In genomic region chr6:72438226-72438625, GRCm38 (mm10) we compare ENCODE assay signal across 8 mouse cellular contexts. TPM values are rescaled to one million over a fixed set of nuclear protein-coding genes. Genes with fewer than 3 reads are reported as not detected.
DNase-seq lines count a peak whose midpoint lies in the region; ATAC-seq and TF ChIP-seq lines count a peak whose summit lies in the region.

No protein-coding gene starts in this region.

- H3K9me3 ChIP-seq in intestine, postnatal 0 days (ENCODE audit: control insufficient read depth): no peaks in the 10 kb centered on the region
- H3K9me3 ChIP-seq in neural tube, embryonic 14.5 days (ENCODE audit: control insufficient read depth, low read length): no peaks in the 10 kb centered on the region

- H3K36me3 ChIP-seq in intestine, postnatal 0 days (ENCODE audit: control insufficient read depth, insufficient read depth): peaks cover 34% of the 10 kb centered on the region
- peaks cover 36% of the 10 kb centered on the region for H3K36me3 ChIP-seq in neural tube, embryonic 14.5 days (ENCODE audit: control insufficient read depth, insufficient read depth, low read length)

- H3K9ac ChIP-seq in intestine, postnatal 0 days (ENCODE audit: low read depth, low read length): 0 out of 2 replicates have a peak overlapping the region, but pooled peaks have one; percentile 96
- H3K9ac ChIP-seq in neural tube, embryonic 14.5 days (replicated peaks; ENCODE audit: low read depth, low read length): peak overlapping the region; percentile 100

- H3K4me3 ChIP-seq in left cerebral cortex, adult 2 months: peak overlapping the region; percentile 92
- H3K4me3 ChIP-seq in intestine, postnatal 0 days (ENCODE audit: low read depth, low read length): peak overlapping the region; percentile 95
- H3K4me3 ChIP-seq in neural tube, embryonic 14.5 days (ENCODE audit: low read depth, low read length): peak overlapping the region; percentile 100

- DNase-seq in left cerebral cortex, adult 2 months (ENCODE audit: extremely low spot score in 1 of 2, low spot score in 2 of 2): no peak
- no peak for DNase-seq in left cerebral cortex, adult 18-20 months (ENCODE audit: low spot score in 2 of 2)
- peak; percentile 48 for DNase-seq in embryo, embryonic 10.5 days (ENCODE audit: low spot score)
- no peak for DNase-seq in ovary, postnatal 10 days (ENCODE audit: low spot score)
- DNase-seq in thymus, postnatal 4 days: no peak
- no peak for DNase-seq in cerebellum, postnatal 14 days

- 1% methylated on average over 5 of the region's 5 CpGs for WGBS in intestine, postnatal 0 days
- 4% methylated on average over 5 of the region's 5 CpGs for WGBS in neural tube, embryonic 14.5 days

- 0 out of 2 replicates have a peak, but pooled peaks cover 2% of the 10 kb centered on the region for H3K4me1 ChIP-seq in intestine, postnatal 0 days (replicated peaks; ENCODE audit: control insufficient read depth, insufficient read depth, low read length)
- H3K4me1 ChIP-seq in neural tube, embryonic 14.5 days (ENCODE audit: control insufficient read depth, insufficient read depth, low read length): peaks cover 31% of the 10 kb centered on the region

- no peak for TF ChIP-seq CTCF in left cerebral cortex, adult 2 months (IDR thresholded peaks at IDR 0.05)
- no peak for TF ChIP-seq CTCF in intestine, postnatal 0 days (IDR thresholded peaks at IDR 0.05; ENCODE audit: low read depth)

- H3K27me3 ChIP-seq in intestine, postnatal 0 days (replicated peaks; ENCODE audit: control insufficient read depth, insufficient read depth, low read length): no peaks in the 10 kb centered on the region
- H3K27me3 ChIP-seq in neural tube, embryonic 14.5 days (ENCODE audit: control insufficient read depth, insufficient read depth, low read length): no peaks in the 10 kb centered on the region

- peak overlapping the region; percentile 100 for H3K27ac ChIP-seq in left cerebral cortex, adult 2 months
- H3K27ac ChIP-seq in intestine, postnatal 0 days (ENCODE audit: low read depth, low read length): no peak overlapping the region
- H3K27ac ChIP-seq in neural tube, embryonic 14.5 days (ENCODE audit: low read depth, low read length): no peak overlapping the region

- intact Hi-C loops in left cerebral cortex, adult 2 months (cut with DNase I): no loop called here

- H3K4me2 ChIP-seq in intestine, postnatal 0 days (replicated peaks; ENCODE audit: low read depth): peak overlapping the region; percentile 85
- H3K4me2 ChIP-seq in neural tube, embryonic 14.5 days (ENCODE audit: low read depth, low read length): peak overlapping the region; percentile 83

- ATAC-seq in intestine, postnatal 0 days: no peak
- no peak for ATAC-seq in neural tube, embryonic 14.5 days (ENCODE audit: low read depth)

RNA-seq across cellular contexts. Expression of gene Mat2a, which starts 1.1 kb away (rescaled TPM):
- total RNA-seq in left cerebral cortex, adult 2 months (2021): 100 to 1,000 TPM; 186 to 194 TPM
- total RNA-seq in left cerebral cortex, adult 18-20 months (2021): 100 to 1,000 TPM; 172 to 199 TPM
- 120 and 128 TPM in 2 replicates for polyA plus RNA-seq in intestine, postnatal 0 days (2015; fragmentation: Nextera tagmentation; extraction: Ambion mirVana)
- 392 and 416 TPM in 2 replicates for polyA plus RNA-seq in neural tube, embryonic 14.5 days (2014; fragmentation: Nextera tagmentation; extraction: Ambion mirVana)

RNA-seq across cellular contexts. Expression of gene Ggcx, which starts 24.1 kb away (rescaled TPM):
- 10 to 100 TPM; 25.7 to 26.9 TPM for total RNA-seq in left cerebral cortex, adult 2 months (2021)
- 10 to 100 TPM; 21.7 to 24.4 TPM for total RNA-seq in left cerebral cortex, adult 18-20 months (2021)
- 6.2 and 6.8 TPM in 2 replicates for polyA plus RNA-seq in intestine, postnatal 0 days (2015; fragmentation: Nextera tagmentation; extraction: Ambion mirVana)
- polyA plus RNA-seq in neural tube, embryonic 14.5 days (2014; fragmentation: Nextera tagmentation; extraction: Ambion mirVana): 11.6 and 15.0 TPM in 2 replicates

RNA-seq across cellular contexts. Expression of gene Vamp8, which starts 47.7 kb away (rescaled TPM):
- total RNA-seq in left cerebral cortex, adult 2 months (2021): 10 to 100 TPM; 11.7 to 15.4 TPM
- 10 to 100 TPM; 12.6 to 14.0 TPM for total RNA-seq in left cerebral cortex, adult 18-20 months (2021)
- polyA plus RNA-seq in intestine, postnatal 0 days (2015; fragmentation: Nextera tagmentation; extraction: Ambion mirVana): 450 and 453 TPM in 2 replicates
- 7.9 and 19.8 TPM in 2 replicates for polyA plus RNA-seq in neural tube, embryonic 14.5 days (2014; fragmentation: Nextera tagmentation; extraction: Ambion mirVana)

RNA-seq across cellular contexts. Expression of gene Vamp5, which starts 58.0 kb away (rescaled TPM):
- total RNA-seq in left cerebral cortex, adult 2 months (2021): 1 to 10 TPM; 6.3 to 6.8 TPM
- 1 to 10 TPM; 6.1 to 7.0 TPM for total RNA-seq in left cerebral cortex, adult 18-20 months (2021)
- 14.9 and 16.6 TPM in 2 replicates for polyA plus RNA-seq in intestine, postnatal 0 days (2015; fragmentation: Nextera tagmentation; extraction: Ambion mirVana)
- polyA plus RNA-seq in neural tube, embryonic 14.5 days (2014; fragmentation: Nextera tagmentation; extraction: Ambion mirVana): 3.1 and 28.2 TPM in 2 replicates
